Mouse (Mus musculus): ENCODE measurements around the gene Aurka.

Gene Aurka

DNA sequence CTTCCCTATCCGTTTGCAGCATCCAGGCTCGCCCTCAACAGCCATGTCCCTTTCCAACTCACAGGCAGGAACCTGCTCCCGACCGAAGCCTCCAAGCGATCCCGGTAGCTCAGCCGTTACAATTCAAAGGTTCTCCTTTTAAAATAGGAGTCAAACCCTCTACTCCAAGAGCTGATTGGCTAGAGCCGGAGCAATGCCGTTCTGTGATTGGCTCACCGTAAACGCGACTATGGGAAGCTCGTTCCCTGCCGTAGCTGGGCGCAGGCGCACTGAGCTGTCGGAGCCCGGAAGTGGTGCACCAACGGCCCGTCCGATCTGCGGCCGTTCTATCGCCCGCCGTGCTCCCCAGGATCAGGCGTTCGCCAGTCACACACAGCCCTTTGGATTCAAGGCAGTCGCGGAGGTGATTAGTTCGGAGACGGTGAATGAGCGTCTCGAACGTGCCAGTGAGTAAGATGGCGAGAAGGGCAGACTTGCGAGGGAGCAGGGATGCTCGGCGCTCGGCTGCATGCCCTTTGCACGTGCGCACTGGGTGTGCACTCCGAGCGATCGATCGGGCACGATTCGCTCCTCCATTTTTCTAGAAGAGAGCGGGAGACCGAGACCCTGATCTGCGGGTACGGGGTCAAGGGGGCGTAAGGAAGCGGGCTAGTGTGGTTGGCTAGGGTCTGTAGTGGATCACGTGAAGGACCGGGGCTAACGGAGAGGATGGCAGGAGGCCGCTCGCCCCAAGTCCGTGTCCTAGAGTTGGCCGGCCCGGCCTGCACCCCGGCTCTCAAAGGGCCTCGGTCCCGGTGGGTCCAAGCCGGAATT, at the start of gene Aurka, which contains the start of gene Cstf1:
TSS of gene Aurka (minus strand) at position 125 of the 813 bp plus-strand sequence.
TSS of gene Cstf1 (plus strand) at position 271 of the 813 bp plus-strand sequence.
- peak; percentile 93 to 94 for DNase-seq (ENCODE audit: low spot score in 2 of 2)

- DNase-seq (ENCODE audit: low spot score in 2 of 2) = no peak
These were observed 47.9 kb upstream of the Aurka start for GRCm38 (mm10) chr2:172418208-172418607.

- no peak for DNase-seq (ENCODE audit: low spot score in 2 of 2)
These were observed 46.5 kb upstream of the Aurka start for GRCm38 (mm10) chr2:172416876-172417275.

GRCm38 (mm10) chr2:172416218-172416617, 45.9 kb upstream of the Aurka start:
- no peak for DNase-seq (ENCODE audit: low spot score in 2 of 2)

DNA sequence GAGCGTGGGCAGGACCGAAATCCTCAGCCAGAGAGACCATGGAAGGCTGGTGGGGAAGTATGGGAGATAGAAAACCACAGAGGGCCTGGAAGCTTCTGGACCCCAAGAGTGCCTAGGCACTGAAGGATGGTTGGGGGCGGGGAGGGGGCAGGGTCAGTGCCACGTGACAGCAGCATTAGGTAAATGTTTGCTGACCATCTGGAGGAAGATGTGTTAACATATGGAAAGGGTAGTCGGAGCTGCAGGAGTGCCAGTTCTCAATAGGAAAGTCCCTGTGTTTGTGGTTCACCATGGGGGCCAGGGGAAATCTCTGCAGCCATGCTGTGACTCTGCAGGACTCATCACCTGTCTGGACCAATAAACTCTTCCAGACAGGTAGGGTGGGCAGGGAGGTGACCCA, 43.6 kb upstream of the Aurka start:
- DNase-seq (ENCODE audit: low spot score in 2 of 2) = no peak

GRCm38 (mm10) chr2:172413273-172413672, 42.9 kb upstream of the Aurka start:
- DNase-seq (ENCODE audit: low spot score in 2 of 2) = no peak

GRCm38 (mm10) chr2:172412454-172412853, 42.1 kb upstream of the Aurka start:
- DNase-seq (ENCODE audit: low spot score in 2 of 2) = no peak

GRCm38 (mm10) chr2:172411091-172411490, 40.8 kb upstream of the Aurka start:
- no peak for DNase-seq (ENCODE audit: low spot score in 2 of 2)

DNA sequence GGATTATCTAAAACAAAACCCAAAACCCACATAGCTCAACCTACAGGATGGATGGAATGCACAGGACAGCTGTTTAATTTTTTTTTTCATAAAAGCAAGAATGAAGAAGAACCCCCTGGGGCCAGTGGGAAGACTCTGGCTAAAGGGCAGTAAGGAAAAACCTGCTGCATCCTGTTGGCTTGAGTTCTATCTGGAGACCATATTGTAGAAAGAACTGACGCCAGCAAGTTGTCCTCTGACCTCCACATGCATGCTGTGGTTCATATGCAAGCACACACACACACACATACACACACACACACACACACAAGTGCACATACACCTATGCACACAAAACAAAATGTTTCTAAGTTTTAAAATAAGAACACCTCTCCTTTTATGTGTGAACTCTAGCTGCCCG, 40.4 kb upstream of the Aurka start:
- no peak for DNase-seq (ENCODE audit: low spot score in 2 of 2)

DNA sequence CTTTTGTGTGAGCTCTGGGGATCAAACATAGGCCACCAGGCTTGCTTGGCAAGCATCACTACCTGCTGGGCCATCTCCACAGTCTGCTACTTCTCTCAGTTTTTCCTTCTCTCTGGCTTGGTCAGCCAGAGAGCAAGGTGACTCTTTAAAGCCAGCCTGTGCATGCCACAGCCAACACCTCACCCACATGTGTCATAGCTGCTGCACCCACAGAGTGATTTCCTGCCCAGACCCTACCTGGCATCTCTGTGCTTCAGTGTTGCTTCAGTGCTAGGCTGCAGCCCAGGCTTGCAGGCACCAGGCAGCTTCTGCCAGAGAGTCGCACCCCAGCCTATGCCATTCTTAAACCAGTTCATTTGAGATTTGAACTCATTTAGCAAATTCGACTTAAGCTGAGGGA, 37.2 kb upstream of the Aurka start:
- DNase-seq (ENCODE audit: low spot score in 2 of 2) = no peak

DNA sequence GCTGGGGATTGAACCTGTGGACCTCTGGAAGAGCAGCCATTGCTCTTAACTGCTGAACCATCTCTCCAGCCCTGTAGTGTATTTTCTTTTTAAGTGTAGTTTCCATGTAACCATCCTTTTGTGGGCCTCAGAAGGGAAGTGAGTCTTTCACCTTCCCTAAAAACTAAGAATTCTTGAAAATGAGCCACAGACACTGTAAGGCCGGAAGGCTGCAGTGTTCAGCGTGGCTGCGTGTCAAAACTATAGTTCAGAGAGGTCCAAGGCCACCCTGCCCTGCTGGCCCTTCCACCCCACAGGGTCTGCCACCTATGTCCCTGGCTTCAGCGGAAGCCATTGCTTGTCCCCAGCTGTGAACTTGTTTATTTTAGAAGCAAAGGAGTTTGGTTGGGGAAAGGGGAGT, 35.8 kb upstream of the Aurka start:
- no peak for DNase-seq (ENCODE audit: low spot score in 2 of 2)

- DNase-seq (ENCODE audit: low spot score in 2 of 2) = no peak
These were observed 34.7 kb upstream of the Aurka start for GRCm38 (mm10) chr2:172405011-172405410.

GRCm38 (mm10) chr2:172404239-172404638, 33.9 kb upstream of the Aurka start:
- DNase-seq (ENCODE audit: low spot score in 2 of 2) = no peak

DNA sequence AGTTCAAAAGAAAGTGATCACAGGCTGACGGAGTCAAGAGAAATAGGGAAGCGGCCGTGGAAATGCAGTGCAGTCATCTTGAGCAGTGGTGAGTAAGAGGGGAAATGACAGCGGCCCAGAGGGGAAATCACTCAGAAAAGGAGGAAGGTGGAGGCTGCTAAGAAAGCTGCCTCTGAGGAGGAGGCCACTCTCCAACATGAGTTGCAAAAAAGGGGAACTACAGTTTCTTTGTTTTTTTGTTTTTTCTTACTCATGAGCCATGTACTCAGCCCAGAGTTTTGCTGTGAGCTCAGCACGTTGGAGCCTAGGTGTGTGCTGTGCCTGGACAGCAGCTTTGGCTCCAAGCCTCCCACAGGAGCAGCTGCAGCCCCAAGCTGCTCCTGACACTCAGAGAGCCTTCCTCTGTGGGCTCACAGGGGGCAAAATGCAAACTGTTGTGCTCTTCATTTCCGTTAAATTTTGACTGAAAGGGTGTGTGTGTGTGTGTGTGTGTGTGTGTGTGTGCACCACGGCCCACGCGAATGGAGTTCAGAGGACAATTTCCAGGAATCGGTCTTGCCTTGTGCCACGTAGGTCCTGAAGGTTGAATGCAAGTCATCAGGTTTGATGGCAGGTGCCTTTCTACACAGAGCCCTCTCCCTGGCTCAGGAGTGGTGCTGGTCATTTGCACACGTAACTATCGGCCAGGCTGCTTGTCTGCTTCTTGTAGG, 30.9 kb upstream of the Aurka start:
- DNase-seq (ENCODE audit: low spot score in 2 of 2) = peak; percentile 83 to 84

DNA sequence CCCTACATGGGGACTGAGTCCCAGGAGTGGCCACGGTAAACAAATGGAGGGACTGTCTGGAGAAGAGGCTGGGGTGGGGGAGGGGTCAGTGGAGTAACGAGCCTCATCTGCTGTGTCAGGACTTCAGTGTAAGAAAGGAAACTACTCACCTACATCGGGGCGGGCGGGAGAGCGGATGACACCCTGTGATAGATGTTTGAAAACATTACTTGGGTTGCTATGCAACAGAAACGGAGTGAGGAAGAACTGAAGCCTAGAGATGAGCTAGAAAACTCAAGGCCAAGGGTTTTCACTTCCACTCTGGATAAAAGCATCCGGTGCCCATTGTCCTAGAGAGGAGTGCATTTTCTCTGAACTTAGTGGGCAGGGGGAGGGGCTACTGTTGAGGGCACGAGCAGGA, 29.6 kb upstream of the Aurka start:
- DNase-seq (ENCODE audit: low spot score in 2 of 2) = peak; percentile 53 to 54

DNA sequence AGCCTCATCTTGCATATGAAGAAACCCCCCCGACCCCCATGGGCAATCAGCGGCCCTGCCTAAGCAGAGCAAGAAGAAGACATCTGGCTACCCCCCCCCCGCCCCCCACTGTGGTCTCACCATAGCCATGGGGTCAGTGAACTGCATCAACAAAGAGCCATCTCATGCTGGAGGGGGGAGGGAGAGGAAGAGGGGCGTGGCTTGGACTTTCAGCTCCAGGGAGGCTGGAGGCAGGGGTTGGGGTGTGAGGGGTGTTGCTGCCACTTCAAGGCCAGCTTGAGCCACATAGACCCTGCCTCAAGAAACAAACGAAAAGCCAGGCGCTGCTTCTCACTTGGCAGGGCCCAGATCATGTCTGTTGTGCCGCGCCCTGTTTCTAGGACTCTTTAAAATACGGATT, 25.6 kb upstream of the Aurka start:
- no peak for DNase-seq (ENCODE audit: low spot score in 2 of 2)

DNA sequence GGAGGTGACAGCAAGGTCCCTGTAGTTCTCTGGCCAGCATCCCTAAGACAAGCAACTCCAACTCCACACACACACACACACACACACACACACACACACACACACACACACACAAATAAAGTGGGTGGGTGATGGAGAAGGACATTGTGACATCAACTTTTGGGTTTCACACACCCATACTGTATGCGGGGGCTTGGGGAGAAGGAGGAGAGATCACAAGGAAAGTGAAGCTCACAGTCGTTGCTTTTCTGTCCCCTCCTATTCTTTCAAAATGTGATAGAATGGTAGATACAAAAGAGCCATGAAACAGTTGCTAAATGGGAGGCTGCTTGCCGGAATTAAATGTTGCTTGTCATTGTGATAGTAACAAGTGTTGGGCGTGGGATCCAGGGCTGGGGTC, 24.3 kb upstream of the Aurka start:
- no peak for DNase-seq (ENCODE audit: low spot score in 2 of 2)

GRCm38 (mm10) chr2:172394052-172394392, 23.7 kb upstream of the Aurka start:
- DNase-seq (ENCODE audit: low spot score in 2 of 2) = no peak

GRCm38 (mm10) chr2:172393391-172394051, 23.2 kb upstream of the Aurka start, which contains the start of gene Cass4:
Gene Cass4, plus strand, starts transcription at chr2:172393794.
- DNase-seq (ENCODE audit: low spot score in 2 of 2) = peak; percentile 71 to 82

- no peak for DNase-seq (ENCODE audit: low spot score in 2 of 2)
These were observed 21.7 kb upstream of the Aurka start for GRCm38 (mm10) chr2:172392041-172392521.

- no peak for DNase-seq (ENCODE audit: low spot score in 2 of 2)
These were observed 20.0 kb upstream of the Aurka start for GRCm38 (mm10) chr2:172390341-172390740.

- no peak for DNase-seq (ENCODE audit: low spot score in 2 of 2)
These were observed 14.4 kb upstream of the Aurka start for GRCm38 (mm10) chr2:172384715-172385114.

Measured in spleen, postnatal 36 days (tissue).